In the genomic region with DNA sequence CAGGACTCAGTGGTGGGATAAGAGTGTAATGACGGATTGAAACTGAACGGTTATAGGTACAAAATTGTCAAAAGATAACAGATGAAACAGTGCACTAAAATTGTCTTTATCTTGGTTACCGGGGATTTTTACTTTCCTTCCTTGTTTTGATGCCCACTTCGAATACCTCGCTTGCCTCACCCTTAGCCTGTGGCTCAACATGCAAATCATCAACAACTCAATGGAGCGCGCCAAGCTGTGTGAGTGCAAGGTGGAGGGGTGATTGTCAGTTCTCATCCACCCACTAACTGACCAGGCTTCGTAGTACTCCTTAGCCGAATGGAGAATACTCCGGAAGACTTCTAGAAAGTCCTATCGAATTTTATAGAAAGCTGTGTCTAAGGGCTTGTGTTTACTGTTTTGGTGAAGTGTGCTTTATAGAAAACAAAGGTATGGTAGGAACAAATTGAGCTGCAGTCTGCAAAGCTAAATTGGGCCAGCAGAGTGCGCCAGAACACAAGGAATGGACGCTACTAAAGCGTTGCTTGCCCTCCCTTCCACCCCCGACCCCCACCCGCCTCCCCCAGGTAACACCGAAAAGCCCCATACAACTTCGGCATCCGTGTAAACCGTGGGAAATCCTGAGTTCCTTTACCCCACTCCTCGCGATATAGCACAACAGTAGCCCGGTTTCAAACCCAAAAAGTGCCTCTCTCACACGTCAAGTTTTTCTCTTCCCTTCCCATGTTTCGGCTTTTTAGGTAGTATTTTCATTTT, we compare ENCODE assay signal across 8 mouse cellular contexts.
DNase-seq lines count a peak whose midpoint lies in the region; ATAC-seq and TF ChIP-seq lines count a peak whose summit lies in the region.

No protein-coding gene starts in this region.

- peak; percentile 55 for ATAC-seq in granulocyte monocyte progenitor cell, adult 5-6 weeks (replicated peaks; ENCODE audit: poor library complexity, severe bottlenecking)
- ATAC-seq in liver, postnatal 0 days = peak; percentile 49
- 0 out of 2 replicates have a peak, but pooled peaks have one; percentile 27 for ATAC-seq in neural tube, embryonic 13.5 days (ENCODE audit: low read depth)

- no peak overlapping the region for H3K9ac ChIP-seq in liver, postnatal 0 days (replicated peaks)
- no peak overlapping the region for H3K9ac ChIP-seq in neural tube, embryonic 13.5 days

- no peak for TF ChIP-seq EP300 in liver, postnatal 0 days (IDR thresholded peaks at IDR 0.05; ENCODE audit: low read depth)

- no peaks in the 10 kb centered on the region for H3K4me1 ChIP-seq in cortical plate, adult 2 months (ENCODE audit: control insufficient read depth, insufficient read depth, low read length)
- H3K4me1 ChIP-seq in kidney, adult 2 months (ENCODE audit: control insufficient read depth, insufficient read depth, low read length) = no peaks in the 10 kb centered on the region
- H3K4me1 ChIP-seq in liver, postnatal 0 days (ENCODE audit: insufficient read depth) = peaks cover 9% of the 10 kb centered on the region; the same call in 1 of the 2 replicates
- no peaks in the 10 kb centered on the region for H3K4me1 ChIP-seq in neural tube, embryonic 13.5 days (replicated peaks)
- peaks cover 16% of the 10 kb centered on the region for H3K4me1 ChIP-seq in thymus, adult 2 months (replicated peaks; ENCODE audit: control insufficient read depth, insufficient read depth, low read length)

- 17% methylated on average over 25 of the region's 25 CpGs for WGBS in kidney, adult 2 months
- 17% methylated on average over 25 of the region's 25 CpGs for WGBS in liver, postnatal 0 days (ENCODE audit: insufficient replicate concordance)
- 28% methylated on average over 25 of the region's 25 CpGs for WGBS in neural tube, embryonic 13.5 days
- WGBS in thymus, adult 2 months = 22% methylated on average over 25 of the region's 25 CpGs

- no peak overlapping the region for H3K27ac ChIP-seq in cortical plate, adult 2 months (ENCODE audit: insufficient read depth, low read length)
- no peak overlapping the region for H3K27ac ChIP-seq in kidney, adult 2 months (ENCODE audit: insufficient read depth, low read depth, low read length)
- H3K27ac ChIP-seq in liver, postnatal 0 days (ENCODE audit: low read depth) = no peak overlapping the region
- no peak overlapping the region for H3K27ac ChIP-seq in neural tube, embryonic 13.5 days (replicated peaks)
- no peak overlapping the region for H3K27ac ChIP-seq in thymus, adult 2 months (ENCODE audit: control insufficient read depth, insufficient read depth, low read length)

- no peak overlapping the region for H3K4me3 ChIP-seq in cortical plate, adult 2 months (ENCODE audit: insufficient read depth, low read length)
- H3K4me3 ChIP-seq in kidney, adult 2 months (ENCODE audit: insufficient read depth, low read depth, low read length) = no peak overlapping the region
- H3K4me3 ChIP-seq in liver, postnatal 0 days (ENCODE audit: low read depth, low read length) = peak overlapping the region; percentile 38
- H3K4me3 ChIP-seq in neural tube, embryonic 13.5 days = peak overlapping the region; percentile 16; the same call in 1 of the 2 replicates
- H3K4me3 ChIP-seq in thymus, adult 2 months (ENCODE audit: control insufficient read depth, insufficient read depth, low read length) = peak overlapping the region; percentile 50

- no peaks in the 10 kb centered on the region for H3K9me3 ChIP-seq in liver, postnatal 0 days (ENCODE audit: low read length)
- H3K9me3 ChIP-seq in neural tube, embryonic 13.5 days = no peaks in the 10 kb centered on the region

- TF ChIP-seq CTCF in cortical plate, adult 2 months (IDR thresholded peaks at IDR 0.05; ENCODE audit: extremely low read depth, insufficient read depth, low read length) = peak; percentile 77
- TF ChIP-seq CTCF in kidney, adult 2 months (conservative IDR thresholded peaks at IDR 0.05; ENCODE audit: insufficient read depth, insufficient read length, low read depth, low read length) = peak; percentile 75
- peak; percentile 70 for TF ChIP-seq CTCF in liver, postnatal 0 days (IDR thresholded peaks at IDR 0.05; ENCODE audit: low read depth)
- TF ChIP-seq CTCF in thymus, adult 2 months (IDR thresholded peaks at IDR 0.05; ENCODE audit: borderline replicate concordance, control insufficient read depth, extremely low read depth, insufficient read depth, low read length, poor library complexity) = no peak

- no peaks in the 10 kb centered on the region for H3K27me3 ChIP-seq in kidney, adult 2 months (replicated peaks; ENCODE audit: control insufficient read depth, insufficient read depth, low read length)
- H3K27me3 ChIP-seq in liver, postnatal 0 days (ENCODE audit: insufficient read depth, low read length) = no peaks in the 10 kb centered on the region
- no peaks in the 10 kb centered on the region for H3K27me3 ChIP-seq in neural tube, embryonic 13.5 days
- H3K27me3 ChIP-seq in thymus, adult 2 months (ENCODE audit: control insufficient read depth, insufficient read depth, low read length) = no peaks in the 10 kb centered on the region

- no peaks in the 10 kb centered on the region for H3K36me3 ChIP-seq in kidney, adult 2 months (ENCODE audit: control insufficient read depth, insufficient read depth, low read length)
- no peaks in the 10 kb centered on the region for H3K36me3 ChIP-seq in liver, postnatal 0 days (replicated peaks; ENCODE audit: insufficient read depth, low read length)
- H3K36me3 ChIP-seq in neural tube, embryonic 13.5 days = no peaks in the 10 kb centered on the region
- no peaks in the 10 kb centered on the region for H3K36me3 ChIP-seq in thymus, adult 2 months (ENCODE audit: control insufficient read depth, insufficient read depth, low read length)

- H3K4me2 ChIP-seq in liver, postnatal 0 days (ENCODE audit: low read depth, low read length) = peak overlapping the region; percentile 70
- H3K4me2 ChIP-seq in neural tube, embryonic 13.5 days = peak overlapping the region; percentile 52

- TF ChIP-seq POLR2A in cortical plate, adult 2 months (IDR thresholded peaks at IDR 0.05; ENCODE audit: extremely low read depth, insufficient read depth, low read length) = no peak
- no peak for TF ChIP-seq POLR2A in kidney, adult 2 months (IDR thresholded peaks at IDR 0.05; ENCODE audit: low read depth, low read length)
- TF ChIP-seq POLR2A in thymus, adult 2 months (IDR thresholded peaks at IDR 0.05; ENCODE audit: control insufficient read depth, extremely low read depth, insufficient read depth, low read length, poor library complexity) = no peak

- DNase-seq in ovary, postnatal 10 days (ENCODE audit: low spot score) = peak; percentile 42
- DNase-seq in ovary, adult 18-20 months (ENCODE audit: low spot score) = no peak
- peak; percentile 43 for DNase-seq in kidney, adult 2 months
- DNase-seq in liver, postnatal 0 days = peak; percentile 75
- peak; percentile 84 for DNase-seq in thymus, adult 2 months

Comparison
In these comparisons a context has a peak if more than half of its experiments do, and no peak if none do; other contexts are left out.
1. H3K4me3 ChIP-seq: peak in liver, postnatal 0 days (single experiment), neural tube, embryonic 13.5 days (single experiment) and thymus, adult 2 months (single experiment); none in cortical plate, adult 2 months (single experiment) and kidney, adult 2 months (single experiment).
2. Peak in every context shown above with its lines, with median percentiles within 50 percentile points of each other: ATAC-seq.